Comparison of ENCODE assay signal across 27 mouse cellular contexts in genomic region chr19:56063099-56063498, GRCm38 (mm10).
A peak's percentile ranks its signal among the peaks of the same experiment; 100 is the strongest.
DNase-seq lines count a peak whose midpoint lies in the region; ATAC-seq and TF ChIP-seq lines count a peak whose summit lies in the region.
"Had no signal": no experiment of that assay in that cellular context is flagged by ENCODE, and none has a peak within 500 bp of the region (broad histone marks: within the 10 kb centered on the region; RNA-seq: fewer than 3 reads in every experiment).

No protein-coding gene starts in this region.

- no peak for DNase-seq in forebrain, embryonic 11.5 days (ENCODE audit: low spot score)
- no peak for DNase-seq in forebrain, postnatal 0 days
- no peak for DNase-seq in midbrain, embryonic 10.5 days (ENCODE audit: low spot score)
- no peak for DNase-seq in midbrain, postnatal 0 days (ENCODE audit: low spot score)
- DNase-seq in fat pad, adult 2 months (ENCODE audit: extremely low read depth, low read depth, low spot score) = peak; percentile 61
- no peak for DNase-seq in cerebellum, adult 11 months
- DNase-seq: adrenal gland, postnatal 10 days; cerebellum, adult 9-10 months; cerebellum, postnatal 36 days; gastrocnemius, postnatal 14 days; heart, adult 11 months; heart, postnatal 36 days; kidney, adult 18-20 months; kidney, postnatal 36 days; right cerebral cortex, postnatal 4 days; thymus, adult 18-20 months; thymus, postnatal 25 days had no signal

- H3K27ac ChIP-seq in forebrain, embryonic 11.5 days (ENCODE audit: low read depth, low read length) = peak overlapping the region; percentile 81
- H3K27ac ChIP-seq in forebrain, postnatal 0 days (ENCODE audit: low read depth, low read length) = no peak overlapping the region
- peak overlapping the region; percentile 92 for H3K27ac ChIP-seq in midbrain, embryonic 10.5 days (replicated peaks)
- H3K27ac ChIP-seq in midbrain, postnatal 0 days (ENCODE audit: low read depth, low read length) = no peak overlapping the region
- peak overlapping the region; percentile 56; the same call in 1 of the 2 replicates for H3K27ac ChIP-seq in midbrain, embryonic 15.5 days
- H3K27ac ChIP-seq: layer of hippocampus, adult 2 months; left cerebral cortex, adult 2 months; limb, embryonic 12.5 days; liver, embryonic 15.5 days; lung, embryonic 15.5 days; stomach, postnatal 0 days had no signal

- H3K4me2 ChIP-seq in forebrain, embryonic 11.5 days (ENCODE audit: low read depth, low read length, severe bottlenecking) = no peak overlapping the region
- H3K4me2 ChIP-seq in forebrain, postnatal 0 days (ENCODE audit: low read depth) = no peak overlapping the region
- no peak overlapping the region for H3K4me2 ChIP-seq in midbrain, postnatal 0 days (ENCODE audit: low read depth, low read length, poor library complexity, severe bottlenecking)
- H3K4me2 ChIP-seq in midbrain, embryonic 15.5 days = no peak overlapping the region
- H3K4me2 ChIP-seq: embryonic facial prominence, embryonic 13.5 days; heart, embryonic 11.5 days; limb, embryonic 12.5 days; liver, embryonic 15.5 days; lung, embryonic 15.5 days had no signal

- peak overlapping the region; percentile 8; the same call in 1 of the 2 replicates for H3K9ac ChIP-seq in forebrain, embryonic 11.5 days (ENCODE audit: low read length)
- H3K9ac ChIP-seq in forebrain, postnatal 0 days = no peak overlapping the region
- no peak overlapping the region for H3K9ac ChIP-seq in midbrain, postnatal 0 days (replicated peaks; ENCODE audit: low read length, poor library complexity, severe bottlenecking)
- H3K9ac ChIP-seq in midbrain, embryonic 15.5 days = no peak overlapping the region
- H3K9ac ChIP-seq: embryonic facial prominence, embryonic 13.5 days; limb, embryonic 12.5 days; liver, embryonic 15.5 days; lung, embryonic 15.5 days had no signal

- H3K9me3 ChIP-seq in forebrain, embryonic 11.5 days (ENCODE audit: control insufficient read depth, low read length) = no peaks in the 10 kb centered on the region
- H3K9me3 ChIP-seq in forebrain, postnatal 0 days (ENCODE audit: low read length) = no peaks in the 10 kb centered on the region
- H3K9me3 ChIP-seq in midbrain, embryonic 10.5 days (replicated peaks) = no peaks in the 10 kb centered on the region
- H3K9me3 ChIP-seq in midbrain, postnatal 0 days (ENCODE audit: low read length) = no peaks in the 10 kb centered on the region
- no peaks in the 10 kb centered on the region for H3K9me3 ChIP-seq in midbrain, embryonic 15.5 days
- H3K9me3 ChIP-seq: embryonic facial prominence, embryonic 13.5 days; limb, embryonic 12.5 days; liver, embryonic 15.5 days; lung, embryonic 15.5 days had no signal

- no peaks in the 10 kb centered on the region for H3K27me3 ChIP-seq in forebrain, embryonic 11.5 days (ENCODE audit: control insufficient read depth, insufficient read depth, low read length)
- no peaks in the 10 kb centered on the region; the same call in none of the 2 replicates for H3K27me3 ChIP-seq in forebrain, postnatal 0 days (ENCODE audit: insufficient read depth, low read length)
- peaks cover 83% of the 10 kb centered on the region for H3K27me3 ChIP-seq in midbrain, embryonic 10.5 days (ENCODE audit: low read depth, poor library complexity, severe bottlenecking)
- no peaks in the 10 kb centered on the region for H3K27me3 ChIP-seq in midbrain, postnatal 0 days (ENCODE audit: insufficient read depth, low read length)
- H3K27me3 ChIP-seq in midbrain, embryonic 15.5 days (replicated peaks) = 0 out of 2 replicates have a peak, but pooled peaks cover 3% of the 10 kb centered on the region
- H3K27me3 ChIP-seq: lung, embryonic 15.5 days; Patski had no signal

- H3K4me1 ChIP-seq in forebrain, embryonic 11.5 days (replicated peaks; ENCODE audit: control insufficient read depth, insufficient read depth, low read length) = peaks cover 28% of the 10 kb centered on the region
- H3K4me1 ChIP-seq in forebrain, postnatal 0 days (ENCODE audit: insufficient read depth) = no peaks in the 10 kb centered on the region
- H3K4me1 ChIP-seq in midbrain, embryonic 10.5 days = peaks cover 59% of the 10 kb centered on the region
- H3K4me1 ChIP-seq in midbrain, postnatal 0 days (ENCODE audit: insufficient read depth, low read length) = no peaks in the 10 kb centered on the region
- peaks cover 9% of the 10 kb centered on the region; the same call in 1 of the 2 replicates for H3K4me1 ChIP-seq in midbrain, embryonic 15.5 days
- H3K4me1 ChIP-seq: liver, embryonic 15.5 days; lung, embryonic 15.5 days had no signal

- 38% methylated on average over 5 of the region's 5 CpGs for WGBS in forebrain, embryonic 11.5 days
- 45% methylated on average over 5 of the region's 5 CpGs for WGBS in forebrain, postnatal 0 days
- 59% methylated on average over 5 of the region's 5 CpGs for WGBS in midbrain, embryonic 10.5 days
- 40% methylated on average over 5 of the region's 5 CpGs for WGBS in midbrain, postnatal 0 days
- WGBS in midbrain, embryonic 15.5 days = 36% methylated on average over 5 of the region's 5 CpGs

- ATAC-seq in forebrain, embryonic 11.5 days (replicated peaks; ENCODE audit: low FRiP score) = no peak
- no peak for ATAC-seq in forebrain, postnatal 0 days
- no peak for ATAC-seq in midbrain, postnatal 0 days (ENCODE audit: low FRiP score)
- no peak for ATAC-seq in midbrain, embryonic 15.5 days (replicated peaks)
- ATAC-seq: Patski had no signal

- H3K36me3 ChIP-seq in forebrain, embryonic 11.5 days (ENCODE audit: control insufficient read depth, insufficient read depth, low read length) = no peaks in the 10 kb centered on the region
- no peaks in the 10 kb centered on the region for H3K36me3 ChIP-seq in forebrain, postnatal 0 days (ENCODE audit: insufficient read depth)
- H3K36me3 ChIP-seq in midbrain, embryonic 10.5 days = no peaks in the 10 kb centered on the region
- no peaks in the 10 kb centered on the region for H3K36me3 ChIP-seq in midbrain, postnatal 0 days (ENCODE audit: insufficient read depth, low read length)
- no peaks in the 10 kb centered on the region for H3K36me3 ChIP-seq in midbrain, embryonic 15.5 days (replicated peaks)
- H3K36me3 ChIP-seq: embryonic facial prominence, embryonic 13.5 days; limb, embryonic 12.5 days; liver, embryonic 15.5 days; lung, embryonic 15.5 days had no signal

- no peak for TF ChIP-seq CTCF in forebrain, postnatal 0 days (IDR thresholded peaks at IDR 0.05; ENCODE audit: low read depth)
- no peak for TF ChIP-seq CTCF in midbrain, postnatal 0 days (IDR thresholded peaks at IDR 0.05)

- H3K4me3 ChIP-seq in forebrain, embryonic 11.5 days (ENCODE audit: low read depth, low read length) = no peak overlapping the region
- no peak overlapping the region for H3K4me3 ChIP-seq in forebrain, postnatal 0 days (ENCODE audit: low read depth, low read length)
- H3K4me3 ChIP-seq in midbrain, embryonic 10.5 days = no peak overlapping the region; the same call in 1 of the 2 replicates
- H3K4me3 ChIP-seq in midbrain, postnatal 0 days (ENCODE audit: low read depth, low read length) = no peak overlapping the region
- no peak overlapping the region for H3K4me3 ChIP-seq in midbrain, embryonic 15.5 days
- H3K4me3 ChIP-seq: embryonic facial prominence, embryonic 13.5 days; layer of hippocampus, adult 2 months; left cerebral cortex, adult 2 months; limb, embryonic 12.5 days; liver, embryonic 15.5 days; lung, embryonic 15.5 days had no signal

Comparison
In these comparisons a context has a peak if more than half of its experiments do, and no peak if none do; other contexts are left out.
1. H3K27ac ChIP-seq: peak in forebrain, embryonic 11.5 days (single experiment), midbrain, embryonic 10.5 days (single experiment) and midbrain, embryonic 15.5 days (single experiment); none in forebrain, postnatal 0 days (single experiment) and midbrain, postnatal 0 days (single experiment).